Mouse (Mus musculus): ENCODE results near the gene Hist1h4j. TPM values are rescaled to one million over a fixed set of nuclear protein-coding genes. Genes with fewer than 3 reads are reported as not detected.

Gene Hist1h4j
- 9.1 and 9.2 TPM in 2 replicates for polyA plus RNA-seq (2012; rRNA removed)

GRCm38 (mm10) chr13:21734906-21735767 lies at the start of gene Hist1h4j:
Hist1h4j (plus strand) TSS chr13:21735064.

GRCm38 (mm10) chr13:21697811-21698210 lies 37.1 kb upstream of the Hist1h4j start, which contains the start of gene Olfr1359:
Olfr1359 (plus strand) TSS chr13:21698111.

GRCm38 (mm10) chr13:21715864-21716539 lies 18.9 kb upstream of the Hist1h4j start, which contains the start of the genes Hist1h2bl and Hist1h2ai:
Hist1h2bl (minus strand) TSS chr13:21716143.
Hist1h2ai (plus strand) TSS chr13:21716422.

GRCm38 (mm10) chr13:21717397-21718357 lies 17.2 kb upstream of the Hist1h4j start, which contains the start of gene Hist1h3h:
Hist1h3h (plus strand) TSS chr13:21717659.

GRCm38 (mm10) chr13:21721757-21722372 lies 13.0 kb upstream of the Hist1h4j start, which contains the start of gene Hist1h2bm:
Hist1h2bm (plus strand) TSS chr13:21722044.

GRCm38 (mm10) chr13:21750159-21751017 lies 15.5 kb downstream of the Hist1h4j start, which contains the start of gene Hist1h4k:
Hist1h4k (minus strand) TSS chr13:21750505.

GRCm38 (mm10) chr13:21753524-21754285 lies 18.8 kb downstream of the Hist1h4j start, which contains the start of the genes Hist1h2ak and Hist1h2bn:
Hist1h2ak (minus strand) TSS chr13:21753827.
Hist1h2bn (plus strand) TSS chr13:21754123.

GRCm38 (mm10) chr13:21779767-21780731 lies 45.2 kb downstream of the Hist1h4j start, which contains the start of gene Hist1h1b:
Hist1h1b (minus strand) TSS chr13:21780625.

GRCm38 (mm10) chr13:21783255-21783617 lies 48.4 kb downstream of the Hist1h4j start, which contains the start of gene Hist1h3i:
Hist1h3i (minus strand) TSS chr13:21783370.

Other genes with a start within 250 kb of the Hist1h4j start
- 0.34 and 0.50 TPM in 2 replicates for gene AK157302, start 239.8 kb upstream of the Hist1h4j start, polyA plus RNA-seq (2012; rRNA removed)
- gene Gm11273, start 233.6 kb upstream of the Hist1h4j start, polyA plus RNA-seq (2012; rRNA removed): 5.1 and 11.2 TPM in 2 replicates
- gene Zkscan8, start 203.9 kb upstream of the Hist1h4j start, polyA plus RNA-seq (2012; rRNA removed): 2.0 and 2.3 TPM in 2 replicates
- not detected in 2 replicates for gene Olfr1366, start 192.3 kb upstream of the Hist1h4j start, polyA plus RNA-seq (2012; rRNA removed)
- gene Olfr1535, start 175.2 kb upstream of the Hist1h4j start, polyA plus RNA-seq (2012; rRNA removed): not detected in 2 replicates
- not detected in 2 replicates for gene Olfr1364, start 153.3 kb upstream of the Hist1h4j start, polyA plus RNA-seq (2012; rRNA removed)
- not detected in 2 replicates for gene Olfr1362, start 121.0 kb upstream of the Hist1h4j start, polyA plus RNA-seq (2012; rRNA removed)
- not detected in 2 replicates for gene Olfr11, start 92.5 kb upstream of the Hist1h4j start, polyA plus RNA-seq (2012; rRNA removed)
- not detected in 2 replicates for gene Olfr1361, start 71.7 kb upstream of the Hist1h4j start, polyA plus RNA-seq (2012; rRNA removed)
- gene Olfr1360, start 57.7 kb upstream of the Hist1h4j start, polyA plus RNA-seq (2012; rRNA removed): not detected in 2 replicates
- not detected in 2 replicates for gene Olfr1359, start 37.0 kb upstream of the Hist1h4j start, polyA plus RNA-seq (2012; rRNA removed)
- 5.9 and 7.6 TPM in 2 replicates for gene Hist1h2bl, start 18.9 kb upstream of the Hist1h4j start, polyA plus RNA-seq (2012; rRNA removed)
- gene Hist1h2ai, start 18.6 kb upstream of the Hist1h4j start, polyA plus RNA-seq (2012; rRNA removed): 1.9 and 2.8 TPM in 2 replicates
- gene Hist1h3h, start 17.4 kb upstream of the Hist1h4j start, polyA plus RNA-seq (2012; rRNA removed): 11.5 and 11.6 TPM in 2 replicates
- gene Hist1h2bm, start 13.0 kb upstream of the Hist1h4j start, polyA plus RNA-seq (2012; rRNA removed): 4.9 and 7.3 TPM in 2 replicates
- gene Hist1h4k, start 15.4 kb downstream of the Hist1h4j start, polyA plus RNA-seq (2012; rRNA removed): 14.1 and 22.0 TPM in 2 replicates
- gene Hist1h2ak, start 18.8 kb downstream of the Hist1h4j start, polyA plus RNA-seq (2012; rRNA removed): 17.2 and 18.2 TPM in 2 replicates
- gene Hist1h2bn, start 19.1 kb downstream of the Hist1h4j start, polyA plus RNA-seq (2012; rRNA removed): 10.0 and 14.8 TPM in 2 replicates
- 3.8 and 4.1 TPM in 2 replicates for gene Hist1h1b, start 45.6 kb downstream of the Hist1h4j start, polyA plus RNA-seq (2012; rRNA removed)
- 13.4 and 17.5 TPM in 2 replicates for gene Hist1h3i, start 48.3 kb downstream of the Hist1h4j start, polyA plus RNA-seq (2012; rRNA removed)
- 3.5 and 4.0 TPM in 2 replicates for gene Hist1h2an, start 52.2 kb downstream of the Hist1h4j start, polyA plus RNA-seq (2012; rRNA removed)
- gene Hist1h2bp, start 52.4 kb downstream of the Hist1h4j start, polyA plus RNA-seq (2012; rRNA removed): 1.2 and 2.5 TPM in 2 replicates
- gene Hist1h2bq, start 75.1 kb downstream of the Hist1h4j start, polyA plus RNA-seq (2012; rRNA removed): 3.5 and 6.3 TPM in 2 replicates
- gene Hist1h2ao, start 75.4 kb downstream of the Hist1h4j start, polyA plus RNA-seq (2012; rRNA removed): not detected in 2 replicates
- gene Hist1h4m, start 76.7 kb downstream of the Hist1h4j start, polyA plus RNA-seq (2012; rRNA removed): not detected in 2 replicates
- 19.1 and 27.0 TPM in 2 replicates for gene Hist1h4n, start 97.1 kb downstream of the Hist1h4j start, polyA plus RNA-seq (2012; rRNA removed)
- gene Hist1h2ap, start 98.4 kb downstream of the Hist1h4j start, polyA plus RNA-seq (2012; rRNA removed): 35.2 and 36.1 TPM in 2 replicates
- gene Hist1h2br, start 98.7 kb downstream of the Hist1h4j start, polyA plus RNA-seq (2012; rRNA removed): 2.2 and 6.7 TPM in 2 replicates
- 0.38 and 0.39 TPM in 2 replicates for gene Zfp184, start 210.0 kb downstream of the Hist1h4j start, polyA plus RNA-seq (2012; rRNA removed)
- gene Pom121l2, start 246.1 kb downstream of the Hist1h4j start, polyA plus RNA-seq (2012; rRNA removed): not detected in 2 replicates

All from liver, embryonic 18 days (tissue).